Mouse (Mus musculus): ENCODE data around the gene Fam110a.

Fam110a gene

DNA sequence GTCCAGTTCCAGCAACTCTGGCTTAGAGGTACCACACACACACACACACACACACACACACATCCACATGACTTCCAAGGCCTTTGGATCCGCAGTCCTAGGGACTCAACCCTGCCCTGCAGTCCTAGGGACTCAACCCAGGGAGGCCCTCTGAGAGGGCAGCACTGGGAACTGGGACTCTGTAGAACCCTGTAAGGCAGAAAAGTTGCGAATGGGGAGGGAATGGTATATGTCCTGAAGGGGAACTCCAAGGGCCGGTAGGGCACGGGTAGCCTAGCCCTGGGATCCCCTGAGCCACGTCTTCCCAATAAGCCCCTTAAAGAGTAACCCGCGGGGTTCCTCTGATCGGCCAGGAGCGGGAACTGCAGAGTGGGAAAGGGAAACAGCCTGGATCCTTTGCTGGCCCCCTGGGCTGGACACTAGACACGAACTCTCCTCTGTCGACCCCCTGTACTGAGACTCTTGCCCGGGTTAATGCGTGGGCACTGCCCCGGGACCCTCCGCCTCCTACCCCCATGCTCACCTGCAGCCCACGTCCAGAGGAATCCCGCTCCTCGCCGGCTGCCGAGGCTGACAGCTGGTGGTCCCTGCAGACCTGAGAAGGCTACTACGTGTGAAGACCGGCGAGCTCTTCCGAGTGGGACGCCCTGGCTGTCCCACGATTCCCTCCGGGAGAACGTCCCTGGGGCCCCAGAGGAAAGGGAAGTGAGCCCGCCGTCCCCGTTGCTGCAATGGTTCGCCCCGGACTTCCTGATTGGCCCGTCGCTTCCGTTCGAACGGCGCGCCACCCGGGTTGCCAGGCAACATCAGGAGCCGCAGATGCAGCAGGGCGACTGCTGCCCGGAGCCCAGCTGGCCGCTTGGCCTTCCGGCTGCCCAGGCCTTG lies at the start of gene Fam110a:
Fam110a (minus strand) TSS at position 750 of the 885 bp plus-strand sequence.
- peak; percentile 96 for DNase-seq (ENCODE audit: low spot score)

DNA sequence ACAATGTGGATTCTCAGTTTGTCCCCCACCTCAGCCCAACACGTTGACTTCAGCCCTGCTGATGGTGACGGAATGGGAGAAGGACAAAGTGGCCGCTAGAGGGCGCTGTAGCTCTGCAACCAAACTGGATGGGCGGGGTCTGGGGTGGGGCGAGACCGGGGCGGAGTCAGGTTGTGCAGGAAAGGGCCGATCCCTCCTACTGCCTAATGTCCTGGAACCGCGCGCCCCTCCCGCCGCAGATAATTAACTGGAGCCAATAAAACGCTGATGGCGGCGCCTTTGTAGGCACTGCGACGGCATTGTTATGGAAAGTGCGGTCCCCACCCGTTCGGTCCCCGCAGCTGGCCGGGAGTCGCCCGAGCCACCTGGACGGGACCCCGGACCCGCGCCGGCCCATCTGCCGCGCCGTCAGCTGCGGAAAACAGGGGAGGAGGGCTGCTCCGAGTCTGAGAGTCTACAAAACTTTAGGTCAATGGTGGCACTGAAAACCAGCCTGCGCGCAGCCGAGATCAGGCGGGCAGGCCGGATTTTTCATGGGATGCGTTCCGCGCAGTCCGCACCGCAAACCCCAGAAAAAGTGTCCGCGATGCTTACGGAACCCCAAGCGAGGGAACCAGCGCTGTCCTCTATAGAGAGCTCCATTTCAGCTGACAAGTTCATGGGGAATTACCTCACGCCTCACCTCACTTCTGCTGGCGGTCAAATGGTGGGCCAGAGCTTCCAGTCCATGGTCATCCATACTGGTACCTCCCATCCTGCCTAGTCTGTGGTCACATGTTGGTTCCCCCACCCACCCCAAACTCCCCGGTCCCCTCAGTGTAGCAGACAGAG lies 49.4 kb upstream of the Fam110a start:
- DNase-seq (ENCODE audit: low spot score), result peak; percentile 95

- DNase-seq (ENCODE audit: low spot score), result peak; percentile 31
Measured at GRCm38 (mm10) chr2:152024883-152025422, 44.9 kb upstream of the Fam110a start.

GRCm38 (mm10) chr2:152022022-152022421 lies 42.0 kb upstream of the Fam110a start:
- no peak for DNase-seq (ENCODE audit: low spot score)

- peak; percentile 76 for DNase-seq (ENCODE audit: low spot score)
Measured at GRCm38 (mm10) chr2:152020255-152020654, 40.2 kb upstream of the Fam110a start.

- no peak for DNase-seq (ENCODE audit: low spot score)
Measured at GRCm38 (mm10) chr2:152016666-152017065, 36.6 kb upstream of the Fam110a start.

- DNase-seq (ENCODE audit: low spot score), result no peak
Measured at GRCm38 (mm10) chr2:152015997-152016396, 36.0 kb upstream of the Fam110a start.

DNA sequence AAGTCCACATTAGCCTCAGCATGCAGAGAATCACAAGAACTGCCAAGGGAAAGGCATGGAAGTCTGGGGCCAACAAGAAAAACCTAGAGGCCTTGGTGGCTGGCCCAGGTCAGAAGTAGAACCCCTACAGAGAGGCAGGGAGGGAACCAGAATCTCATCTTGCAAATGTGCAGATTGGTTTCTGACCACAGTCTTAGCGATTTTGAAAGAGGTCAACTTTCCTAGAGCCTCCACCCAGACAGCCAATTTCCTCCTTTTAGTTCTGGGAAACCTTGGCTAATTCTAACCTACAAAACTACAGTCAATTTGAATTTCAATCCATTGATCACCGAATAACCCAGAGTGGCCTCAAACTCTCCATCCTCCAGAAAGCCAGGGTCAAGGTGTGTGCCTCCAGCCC lies 32.7 kb upstream of the Fam110a start:
- DNase-seq (ENCODE audit: low spot score), result no peak

- no peak for DNase-seq (ENCODE audit: low spot score)
Measured at GRCm38 (mm10) chr2:152012222-152012621, 32.2 kb upstream of the Fam110a start.

DNA sequence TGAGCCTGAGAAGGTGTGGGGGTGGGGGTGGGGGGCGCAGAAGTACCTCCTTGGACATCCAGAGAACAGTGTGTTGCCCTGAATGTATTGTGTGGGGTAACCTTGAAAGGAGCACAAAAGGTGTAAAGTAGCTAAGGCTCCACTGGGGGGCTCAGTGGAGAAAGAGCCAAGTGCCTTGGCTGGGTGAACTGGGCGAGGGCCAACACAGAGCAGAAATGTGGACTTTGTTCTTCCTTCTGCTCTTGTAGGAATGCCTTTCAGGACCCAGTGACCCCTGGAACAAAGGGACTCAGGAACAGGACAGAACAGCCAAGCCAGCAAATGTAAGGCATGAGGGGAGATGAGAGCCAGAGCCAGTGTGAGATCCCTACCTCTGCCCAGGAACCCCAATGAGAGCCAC lies 31.7 kb upstream of the Fam110a start:
- DNase-seq (ENCODE audit: low spot score), result peak; percentile 27

DNA sequence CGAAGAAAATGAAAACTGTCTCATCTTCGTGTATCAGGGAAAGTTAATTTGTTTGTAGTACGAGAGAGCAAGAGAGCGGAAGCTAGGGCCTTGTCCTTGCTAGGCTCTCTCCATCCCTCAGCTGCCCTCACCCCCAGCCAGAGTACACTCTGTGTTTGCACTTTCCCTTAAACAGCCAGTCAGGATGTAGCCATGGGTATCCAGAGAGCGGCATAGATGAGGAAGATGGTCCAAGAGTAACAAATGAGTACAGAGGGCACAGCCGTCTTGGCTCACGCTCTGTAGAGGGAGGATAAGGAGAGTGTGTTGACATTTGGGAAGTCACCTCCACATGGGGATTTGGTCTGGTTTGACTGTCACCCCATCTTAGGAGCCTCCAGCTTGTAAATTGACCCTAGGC lies 30.6 kb upstream of the Fam110a start:
- DNase-seq (ENCODE audit: low spot score), result no peak

DNA sequence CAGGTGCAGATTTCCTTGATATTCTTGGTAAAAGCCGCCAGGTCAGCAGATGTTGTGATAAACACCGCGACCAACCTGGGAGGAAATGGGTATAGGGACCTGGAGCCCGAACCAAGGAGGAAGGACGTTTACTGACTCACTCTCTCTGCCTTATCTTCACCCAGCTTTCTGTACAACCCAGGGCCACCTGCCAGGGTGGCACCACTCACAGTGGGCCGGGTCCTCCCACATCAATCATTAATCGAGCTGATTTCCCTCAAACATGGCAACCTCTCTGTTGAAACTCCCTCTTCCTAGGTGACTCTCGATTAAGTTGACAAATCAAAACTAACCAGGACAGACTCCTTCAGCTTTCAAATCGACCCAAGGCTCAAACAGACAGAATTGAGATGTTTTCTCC lies 30.2 kb upstream of the Fam110a start:
- DNase-seq (ENCODE audit: low spot score), result no peak

DNA sequence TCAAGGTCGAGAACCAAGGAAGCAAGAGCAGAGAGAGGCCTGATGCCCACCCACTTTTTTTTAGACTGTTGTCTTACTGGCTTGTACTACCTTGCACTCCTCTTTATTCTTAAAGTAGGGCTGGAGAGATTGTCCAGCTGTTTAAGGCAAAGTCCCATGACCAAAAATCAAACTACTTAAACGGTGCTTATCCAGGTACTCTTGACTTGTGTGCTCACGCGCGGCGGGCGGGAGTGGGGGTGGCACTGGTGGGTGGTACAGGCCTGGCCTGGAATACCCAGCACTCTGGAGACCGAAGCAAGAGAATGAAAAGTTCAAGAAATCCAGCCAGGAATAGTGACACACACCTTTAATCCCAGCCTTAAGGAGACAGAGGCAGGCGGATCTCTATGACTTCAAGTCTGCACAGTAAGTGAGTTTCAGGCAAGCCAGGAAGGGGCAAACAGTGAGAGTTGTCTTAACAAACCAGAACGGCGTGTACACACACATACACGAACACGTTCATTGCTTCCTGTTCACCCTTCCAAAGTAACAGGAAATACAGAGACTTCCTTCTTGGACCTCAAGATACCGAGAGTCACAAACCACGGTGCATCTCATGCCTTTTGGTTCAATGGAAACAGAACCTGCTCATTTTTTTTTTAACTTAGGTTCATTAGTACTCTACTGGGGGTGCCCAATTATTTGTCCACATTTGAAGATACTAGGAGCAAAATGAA lies 29.2 kb upstream of the Fam110a start:
- no peak for DNase-seq (ENCODE audit: low spot score)

DNA sequence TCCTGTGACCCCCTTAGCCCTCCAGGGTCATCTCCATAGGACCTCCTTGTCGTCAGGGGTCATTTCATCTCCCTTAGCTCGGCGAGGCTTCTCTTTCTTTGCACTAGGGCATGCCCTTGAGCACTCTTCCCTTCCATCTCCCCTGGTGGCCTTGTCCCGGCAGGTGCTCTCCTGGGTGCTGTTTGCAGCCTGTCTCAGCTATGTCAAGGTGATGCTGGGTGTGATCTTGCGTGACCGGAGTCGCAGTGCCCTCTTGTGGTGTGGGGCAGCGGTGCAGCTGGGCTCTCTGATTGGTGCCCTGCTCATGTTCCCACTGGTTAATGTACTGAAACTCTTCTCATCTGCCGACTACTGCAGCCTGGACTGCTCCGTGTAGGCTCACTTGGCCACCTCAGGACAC lies 27.8 kb upstream of the Fam110a start:
- no peak for DNase-seq (ENCODE audit: low spot score)

DNA sequence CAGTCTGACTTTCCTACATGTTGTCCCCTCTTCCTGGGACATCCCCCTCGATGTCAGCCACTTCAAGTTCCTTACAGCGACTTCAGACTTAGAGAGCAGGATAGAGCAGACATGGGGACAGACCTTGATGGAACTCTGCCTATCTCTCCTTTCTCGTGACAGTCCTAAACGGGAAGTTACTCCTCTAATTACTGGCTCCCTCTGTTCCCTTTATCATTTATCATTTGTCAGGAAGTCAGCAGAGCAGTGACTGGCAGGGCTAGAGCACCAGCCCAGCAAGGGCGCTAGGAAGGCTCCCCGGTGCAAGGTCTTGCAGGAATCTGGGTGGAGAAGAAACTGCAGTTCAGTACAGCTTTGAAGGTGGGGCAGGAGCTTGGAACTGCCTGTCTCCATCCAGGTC lies 22.5 kb upstream of the Fam110a start:
- DNase-seq (ENCODE audit: low spot score), result no peak

DNA sequence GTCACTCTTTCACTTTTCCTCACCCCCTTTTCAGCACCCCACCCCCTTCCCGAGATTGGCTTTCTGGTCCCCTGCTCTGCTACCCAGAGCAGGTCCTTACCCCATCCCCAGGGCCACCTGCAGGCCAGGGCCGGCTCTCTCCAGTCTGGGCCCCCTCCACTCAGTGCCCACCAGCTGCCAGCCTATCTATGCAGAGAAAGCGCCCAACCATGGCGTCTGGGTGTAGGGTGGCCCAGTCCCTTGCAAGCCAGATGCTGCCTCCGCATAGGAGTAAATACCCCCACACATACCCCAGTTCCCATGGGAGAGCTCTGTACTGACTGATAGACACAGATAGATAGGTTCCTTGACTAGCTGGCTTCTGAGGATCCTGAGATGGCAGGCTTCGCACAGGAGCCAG lies 20.7 kb upstream of the Fam110a start:
- no peak for DNase-seq (ENCODE audit: low spot score)

DNA sequence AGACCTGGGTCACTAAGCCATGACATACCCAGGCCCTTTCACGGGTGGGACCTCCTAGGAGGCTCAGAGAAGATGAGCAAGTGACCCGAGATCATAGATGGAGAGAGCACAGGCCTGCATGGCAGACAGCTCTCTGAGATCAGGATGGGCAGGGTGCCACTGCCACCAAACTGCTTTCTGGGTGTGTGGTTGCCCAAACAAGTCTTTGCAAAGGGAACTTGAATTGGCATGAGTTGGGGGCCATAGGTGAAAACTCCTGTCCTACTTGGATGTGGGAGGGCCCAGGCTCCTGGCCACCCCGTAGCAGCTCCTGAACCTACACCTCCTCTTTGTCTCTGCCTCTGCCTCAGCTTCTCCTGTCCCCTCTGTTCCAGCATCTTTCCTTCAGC lies 20.3 kb upstream of the Fam110a start:
- DNase-seq (ENCODE audit: low spot score), result no peak

DNA sequence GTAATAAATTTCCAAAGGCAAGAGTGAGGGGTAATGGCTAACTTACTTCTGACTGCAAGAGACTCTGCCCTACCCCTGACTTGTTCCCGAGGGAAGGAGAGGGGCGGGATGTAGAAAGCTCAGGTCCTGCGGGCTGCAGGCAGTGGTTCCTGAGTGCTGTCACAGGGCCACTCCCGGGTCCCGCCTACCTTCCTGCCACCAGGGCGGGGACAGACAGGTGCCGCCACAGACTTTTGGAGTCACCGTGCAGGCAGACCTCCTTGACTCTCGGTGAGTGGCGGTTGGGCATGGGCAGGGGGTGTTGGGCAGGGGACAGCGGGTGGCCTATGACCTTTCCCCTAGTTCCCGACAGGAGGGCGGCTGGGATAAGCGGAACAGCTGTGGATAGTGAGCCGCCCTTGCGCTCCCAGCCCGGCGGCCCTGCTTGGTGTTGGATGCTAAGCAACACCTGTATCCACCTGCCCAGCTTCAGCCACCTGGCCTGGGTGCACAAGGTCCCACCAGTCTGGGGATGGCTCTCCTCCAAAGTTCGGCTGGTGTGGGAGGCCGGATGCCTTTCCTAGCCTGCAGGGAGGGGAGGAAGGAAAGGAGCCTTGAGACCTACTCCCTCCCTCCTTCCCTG lies 19.8 kb upstream of the Fam110a start:
- peak; percentile 20 for DNase-seq (ENCODE audit: low spot score)

DNA sequence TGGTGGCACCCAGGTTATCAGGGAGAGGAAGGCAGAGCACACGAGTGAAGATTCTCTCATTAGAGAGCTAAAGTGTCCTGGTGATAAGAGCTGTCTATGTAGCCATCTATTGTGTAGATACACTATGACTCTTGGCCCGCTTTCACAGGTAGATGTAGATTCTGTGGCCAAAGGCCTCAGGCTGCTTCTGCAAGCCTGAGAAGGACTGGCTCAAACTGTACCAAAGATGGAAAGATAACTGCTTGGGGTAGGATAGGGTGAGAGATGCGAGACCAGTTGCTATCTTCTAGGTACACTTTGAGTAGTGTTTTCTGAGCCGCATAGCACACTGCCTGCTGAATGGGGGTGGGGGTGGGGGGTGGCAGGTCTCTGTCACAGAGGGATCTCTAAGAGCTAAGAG lies 18.9 kb upstream of the Fam110a start:
- DNase-seq (ENCODE audit: low spot score), result no peak

DNA sequence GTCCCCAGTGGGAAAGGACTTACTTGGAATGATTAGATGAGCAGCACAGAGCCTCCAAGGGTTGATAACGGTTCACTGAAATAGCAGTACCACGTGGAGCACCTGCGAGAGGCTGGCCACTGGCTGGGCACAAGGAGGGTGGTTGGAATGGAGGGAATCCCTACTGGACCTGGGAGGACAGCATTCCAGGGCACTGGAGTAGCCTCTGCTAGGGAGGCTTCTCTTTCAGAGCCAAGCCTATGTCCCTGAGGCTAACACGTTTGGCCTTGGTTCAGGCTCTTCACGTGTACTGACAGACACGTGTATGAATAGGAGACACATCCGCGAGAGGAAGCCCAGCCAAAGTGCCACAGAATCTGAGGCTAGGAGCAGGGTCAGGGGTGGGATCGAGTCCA lies 18.5 kb upstream of the Fam110a start:
- DNase-seq (ENCODE audit: low spot score), result no peak

DNA sequence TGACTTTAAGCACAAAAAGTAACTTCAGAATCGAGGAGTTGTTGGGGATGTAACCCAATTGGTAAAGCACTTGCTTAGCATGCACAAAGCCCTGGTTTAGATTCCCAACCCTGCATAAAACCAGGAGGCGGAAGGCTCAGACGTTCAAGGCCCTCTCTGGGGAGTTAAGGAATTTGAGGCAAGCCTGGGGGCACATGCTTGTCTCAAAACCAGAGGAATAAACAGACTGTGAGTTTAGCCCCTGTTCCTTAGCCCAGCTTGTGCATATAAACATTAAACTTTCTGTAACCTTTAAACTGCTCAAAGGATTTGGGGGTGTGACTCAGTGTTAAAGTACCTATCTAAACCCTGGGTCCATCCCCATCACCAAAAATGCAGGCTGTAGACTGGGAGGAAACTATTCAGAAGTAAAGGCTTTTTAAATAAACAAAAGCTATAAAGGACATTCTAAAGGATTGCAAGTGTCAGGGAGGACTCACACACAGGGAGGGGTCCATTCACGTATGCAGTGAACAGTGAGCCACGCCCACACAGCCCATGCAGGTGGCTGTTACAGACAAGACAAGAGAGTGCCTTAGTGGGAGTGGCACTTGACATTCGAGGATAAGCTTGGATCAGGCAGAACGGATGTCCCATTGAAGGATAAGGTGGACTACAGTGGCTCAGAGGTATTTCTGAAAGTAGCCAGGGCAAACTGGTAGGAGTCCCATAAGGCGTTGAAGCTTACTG lies 17.9 kb upstream of the Fam110a start:
- DNase-seq (ENCODE audit: low spot score), result no peak

Data from embryo, embryonic 10 days (tissue).